22 mouse cellular contexts compared by ENCODE assay signal in genomic region chr10:71261637-71262036, GRCm38 (mm10). TPM values are rescaled to one million over a fixed set of nuclear protein-coding genes. Genes with fewer than 3 reads are reported as not detected.
A peak's percentile ranks its signal among the peaks of the same experiment; 100 is the strongest.
DNase-seq lines count a peak whose midpoint lies in the region; ATAC-seq lines count a peak whose summit lies in the region.
"Had no signal": no experiment of that assay in that cellular context is flagged by ENCODE, and none has a peak within 500 bp of the region (broad histone marks: within the 10 kb centered on the region; RNA-seq: fewer than 3 reads in every experiment).

No protein-coding gene starts in this region.

- H3K27ac ChIP-seq in neural tube, embryonic 11.5 days (ENCODE audit: low read depth, low read length): 0 out of 2 replicates have a peak overlapping the region, but pooled peaks have one; percentile 14
- H3K27ac ChIP-seq: embryonic facial prominence, embryonic 13.5 days; forebrain, embryonic 12.5 days; hindbrain, embryonic 10.5 days; limb, embryonic 15.5 days; midbrain, embryonic 12.5 days had no signal

- no peaks in the 10 kb centered on the region for H3K4me1 ChIP-seq in neural tube, embryonic 11.5 days (ENCODE audit: control insufficient read depth, insufficient read depth, low read length)
- H3K4me1 ChIP-seq: embryonic facial prominence, embryonic 13.5 days; hindbrain, embryonic 10.5 days; limb, embryonic 15.5 days had no signal

- H3K27me3 ChIP-seq in neural tube, embryonic 11.5 days (ENCODE audit: control insufficient read depth, insufficient read depth, low read length): no peaks in the 10 kb centered on the region
- H3K27me3 ChIP-seq: embryonic facial prominence, embryonic 13.5 days; forebrain, embryonic 12.5 days; limb, embryonic 15.5 days; midbrain, embryonic 12.5 days had no signal

- ATAC-seq in neural tube, embryonic 11.5 days (ENCODE audit: insufficient read depth, low FRiP score, low TSS enrichment): no peak
- ATAC-seq: intestine, postnatal 0 days had no signal

- no peak overlapping the region for H3K9ac ChIP-seq in neural tube, embryonic 11.5 days (ENCODE audit: low read length)
- H3K9ac ChIP-seq: embryonic facial prominence, embryonic 13.5 days; forebrain, embryonic 12.5 days; limb, embryonic 15.5 days; midbrain, embryonic 12.5 days had no signal

- DNase-seq in heart, adult 11 months: peak; percentile 68
- DNase-seq in heart, postnatal 36 days: no peak
- peak; percentile 11 for DNase-seq in kidney, adult 9 months
- DNase-seq in kidney, postnatal 36 days: no peak
- DNase-seq in neural tube, embryonic 11.5 days (ENCODE audit: low spot score): no peak
- DNase-seq in neural tube, embryonic 10.5 days (ENCODE audit: extremely low spot score, low spot score): no peak
- no peak for DNase-seq in cerebellum, postnatal 14 days
- DNase-seq: adrenal gland, postnatal 14 days; cerebellum, adult 2 months; cerebellum, postnatal 36 days; embryo, embryonic 11 days; kidney, postnatal 4 days; lung, adult 2 months; thymus, postnatal 25 days had no signal

- peaks cover 2% of the 10 kb centered on the region for H3K36me3 ChIP-seq in neural tube, embryonic 11.5 days (ENCODE audit: control insufficient read depth, insufficient read depth, low read length)

- no peak overlapping the region for H3K4me2 ChIP-seq in neural tube, embryonic 11.5 days (ENCODE audit: low read depth)
- H3K4me2 ChIP-seq: embryonic facial prominence, embryonic 13.5 days; forebrain, embryonic 12.5 days; heart, embryonic 11.5 days; limb, embryonic 15.5 days; midbrain, embryonic 12.5 days had no signal

- 82% methylated on average over 8 of the region's 8 CpGs for WGBS in neural tube, embryonic 11.5 days

- intact Hi-C loops in heart, postnatal 36 days (cut with DNase I): no loop called here

- no peaks in the 10 kb centered on the region for H3K9me3 ChIP-seq in neural tube, embryonic 11.5 days (ENCODE audit: control insufficient read depth, low read length)
- H3K9me3 ChIP-seq: embryonic facial prominence, embryonic 13.5 days; forebrain, embryonic 12.5 days; hindbrain, embryonic 10.5 days; limb, embryonic 15.5 days; midbrain, embryonic 12.5 days had no signal

- no peak overlapping the region for H3K4me3 ChIP-seq in neural tube, embryonic 11.5 days (ENCODE audit: low read depth, low read length)
- H3K4me3 ChIP-seq: embryonic facial prominence, embryonic 13.5 days; erythroblast, embryonic 14.5 days; forebrain, embryonic 12.5 days; hindbrain, embryonic 10.5 days; limb, embryonic 15.5 days; midbrain, embryonic 12.5 days had no signal

RNA-seq across cellular contexts. Expression of gene Ube2d1, which starts 23.4 kb away (rescaled TPM):
- 10 to 100 TPM; 48.0 to 50.6 TPM for total RNA-seq in heart, postnatal 36 days (2021)
- 195 and 199 TPM in 2 replicates for polyA plus RNA-seq in neural tube, embryonic 11.5 days (2014; fragmentation: Nextera tagmentation; extraction: Ambion mirVana)
- polyA plus RNA-seq: erythroblast, embryonic 14.5 days had no signal

RNA-seq across cellular contexts. Expression of gene Tfam, which starts 23.6 kb away (rescaled TPM):
- 10 to 100 TPM; 59.6 to 70.2 TPM for total RNA-seq in heart, postnatal 36 days (2021)
- 75.5 and 80.6 TPM in 2 replicates for polyA plus RNA-seq in neural tube, embryonic 11.5 days (2014; fragmentation: Nextera tagmentation; extraction: Ambion mirVana)

Comparison
In these comparisons a context has a peak if more than half of its experiments do, and no peak if none do; other contexts are left out.
1. DNase-seq: peak in heart, adult 11 months (single experiment) and kidney, adult 9 months (single experiment); none in heart, postnatal 36 days (0 of 2), kidney, postnatal 36 days (0 of 2), neural tube, embryonic 11.5 days (single experiment), neural tube, embryonic 10.5 days (single experiment) and cerebellum, postnatal 14 days (0 of 2).